In genomic region chr7:70353151-70353550, GRCm38 (mm10) we compare ENCODE assay signal across 8 mouse cellular contexts. TPM values are rescaled to one million over a fixed set of nuclear protein-coding genes. Genes with fewer than 3 reads are reported as not detected.
A peak's percentile ranks its signal among the peaks of the same experiment; 100 is the strongest.
DNase-seq lines count a peak whose midpoint lies in the region; ATAC-seq lines count a peak whose summit lies in the region.

No protein-coding gene starts in this region.

- H3K4me2 ChIP-seq in heart, embryonic 12.5 days, result peak overlapping the region; percentile 54
- 0 out of 2 replicates have a peak overlapping the region, but pooled peaks have one; percentile 10 for H3K4me2 ChIP-seq in embryonic facial prominence, embryonic 15.5 days (replicated peaks)
- H3K4me2 ChIP-seq in midbrain, embryonic 15.5 days, result peak overlapping the region; percentile 60

- 23% methylated on average over 4 of the region's 4 CpGs for WGBS in heart, embryonic 12.5 days
- 33% methylated on average over 4 of the region's 4 CpGs for WGBS in embryonic facial prominence, embryonic 15.5 days
- WGBS in midbrain, embryonic 15.5 days, result 10% methylated on average over 4 of the region's 4 CpGs

- peaks cover 31% of the 10 kb centered on the region for H3K4me1 ChIP-seq in heart, embryonic 12.5 days (replicated peaks)
- peaks cover 23% of the 10 kb centered on the region for H3K4me1 ChIP-seq in embryonic facial prominence, embryonic 15.5 days
- H3K4me1 ChIP-seq in midbrain, embryonic 15.5 days, result peaks cover 8% of the 10 kb centered on the region; the same call in 1 of the 2 replicates

- peak overlapping the region; percentile 56; the same call in 1 of the 2 replicates for H3K9ac ChIP-seq in heart, embryonic 12.5 days
- H3K9ac ChIP-seq in embryonic facial prominence, embryonic 15.5 days, result no peak overlapping the region
- H3K9ac ChIP-seq in midbrain, embryonic 15.5 days, result 0 out of 2 replicates have a peak overlapping the region, but pooled peaks have one; percentile 29

- peaks cover 59% of the 10 kb centered on the region for H3K27me3 ChIP-seq in heart, embryonic 12.5 days (replicated peaks)
- peaks cover 32% of the 10 kb centered on the region for H3K27me3 ChIP-seq in embryonic facial prominence, embryonic 15.5 days
- peaks cover 41% of the 10 kb centered on the region for H3K27me3 ChIP-seq in midbrain, embryonic 15.5 days (replicated peaks)

- H3K4me3 ChIP-seq in heart, embryonic 12.5 days, result peak overlapping the region; percentile 17; the same call in 1 of the 2 replicates
- peak overlapping the region; percentile 6; the same call in 1 of the 2 replicates for H3K4me3 ChIP-seq in embryonic facial prominence, embryonic 15.5 days (replicated peaks)
- peak overlapping the region; percentile 47 for H3K4me3 ChIP-seq in midbrain, embryonic 15.5 days

- H3K9me3 ChIP-seq in heart, embryonic 12.5 days (replicated peaks), result no peaks in the 10 kb centered on the region
- H3K9me3 ChIP-seq in embryonic facial prominence, embryonic 15.5 days (replicated peaks), result no peaks in the 10 kb centered on the region
- no peaks in the 10 kb centered on the region for H3K9me3 ChIP-seq in midbrain, embryonic 15.5 days

- ATAC-seq in heart, embryonic 12.5 days (ENCODE audit: insufficient number of reproducible peaks, low FRiP score), result no peak
- no peak for ATAC-seq in embryonic facial prominence, embryonic 15.5 days (ENCODE audit: insufficient number of reproducible peaks, low FRiP score, low TSS enrichment, low read depth)
- no peak for ATAC-seq in midbrain, embryonic 15.5 days (replicated peaks)

- H3K36me3 ChIP-seq in heart, embryonic 12.5 days, result peaks cover 11% of the 10 kb centered on the region
- no peaks in the 10 kb centered on the region for H3K36me3 ChIP-seq in embryonic facial prominence, embryonic 15.5 days
- no peaks in the 10 kb centered on the region for H3K36me3 ChIP-seq in midbrain, embryonic 15.5 days (replicated peaks)

- no peak overlapping the region for H3K27ac ChIP-seq in heart, embryonic 12.5 days (ENCODE audit: poor library complexity, severe bottlenecking)
- H3K27ac ChIP-seq in embryonic facial prominence, embryonic 15.5 days (replicated peaks), result no peak overlapping the region
- peak overlapping the region; percentile 53 for H3K27ac ChIP-seq in midbrain, embryonic 15.5 days

- no peak for DNase-seq in heart, adult 8-10 months (ENCODE audit: low spot score)
- peak; percentile 38 for DNase-seq in kidney, adult 9 months
- DNase-seq in urinary bladder, adult 2 months (ENCODE audit: low spot score), result no peak
- no peak for DNase-seq in urinary bladder, postnatal 4 days (ENCODE audit: low spot score in 2 of 2)
- no peak for DNase-seq in c-Kit-positive CD71-positive TER-119-positive erythroid progenitor cells, embryonic 14.5 days (ENCODE audit: low spot score)

RNA-seq across cellular contexts. Expression of gene Nr2f2, which starts 13.4 kb away (rescaled TPM):
- polyA plus RNA-seq in heart, embryonic 12.5 days (2016; fragmentation: Nextera tagmentation; extraction: Ambion mirVana), result 26.5 and 27.7 TPM in 2 replicates
- total RNA-seq in heart, adult 8-10 months (2022), result 10 to 100 TPM; 12.5 to 23.1 (median 20.3) TPM
- 32.3 and 35.6 TPM in 2 replicates for polyA plus RNA-seq in embryonic facial prominence, embryonic 15.5 days (2015; fragmentation: Nextera tagmentation; extraction: Ambion mirVana)
- 84.8 and 98.4 TPM in 2 replicates for polyA plus RNA-seq in midbrain, embryonic 15.5 days (2015; fragmentation: Nextera tagmentation; extraction: Ambion mirVana)
- polyA plus RNA-seq in urinary bladder, adult 2 months (2012; rRNA removed), result 118 and 128 TPM in 2 replicates

Comparison
In these comparisons a context has a peak if more than half of its experiments do, and no peak if none do; other contexts are left out.
1. H3K4me2 ChIP-seq: peak in every context shown above with its lines; median percentile 60 in midbrain, embryonic 15.5 days; 54 in heart, embryonic 12.5 days; 10 in embryonic facial prominence, embryonic 15.5 days.